8 mouse cellular contexts compared by ENCODE assay signal in genomic region chr9:121937451-121937864, GRCm38 (mm10). TPM values are rescaled to one million over a fixed set of nuclear protein-coding genes. Genes with fewer than 3 reads are reported as not detected.
DNase-seq lines count a peak whose midpoint lies in the region; ATAC-seq and TF ChIP-seq lines count a peak whose summit lies in the region.

No protein-coding gene starts in this region.

- no peaks in the 10 kb centered on the region for H3K9me3 ChIP-seq in lung, postnatal 0 days (ENCODE audit: low read length)
- no peaks in the 10 kb centered on the region for H3K9me3 ChIP-seq in forebrain, embryonic 14.5 days (replicated peaks; ENCODE audit: control insufficient read depth, low read length)
- H3K9me3 ChIP-seq in liver, embryonic 14.5 days (ENCODE audit: control insufficient read depth, low read length) = no peaks in the 10 kb centered on the region

- TF ChIP-seq CTCF in lung, postnatal 0 days (IDR thresholded peaks at IDR 0.05) = no peak
- no peak for TF ChIP-seq CTCF in liver, embryonic 14.5 days (IDR thresholded peaks at IDR 0.05; ENCODE audit: low read depth)
- TF ChIP-seq CTCF in thymus, adult 2 months (IDR thresholded peaks at IDR 0.05; ENCODE audit: borderline replicate concordance, control insufficient read depth, extremely low read depth, insufficient read depth, low read length, poor library complexity) = no peak

- peak overlapping the region; percentile 48 for H3K4me2 ChIP-seq in lung, postnatal 0 days (replicated peaks; ENCODE audit: low read depth, low read length)
- H3K4me2 ChIP-seq in forebrain, embryonic 14.5 days (ENCODE audit: low read length) = peak overlapping the region; percentile 47
- peak overlapping the region; percentile 57 for H3K4me2 ChIP-seq in liver, embryonic 14.5 days (ENCODE audit: low read depth)

- no peaks in the 10 kb centered on the region for H3K4me1 ChIP-seq in lung, postnatal 0 days (ENCODE audit: insufficient read depth, low read depth, low read length)
- no peaks in the 10 kb centered on the region for H3K4me1 ChIP-seq in forebrain, embryonic 14.5 days (ENCODE audit: control insufficient read depth, insufficient read depth, low read length)
- peaks cover 0 to 3% of the 10 kb centered on the region in 2 experiments; a peak in 1 of 4 replicates for H3K4me1 ChIP-seq in liver, embryonic 14.5 days (replicated peaks; ENCODE audit: control insufficient read depth in 2 of 2, insufficient read depth in 2 of 2, low read length in 1 of 2)
- peaks cover 14% of the 10 kb centered on the region for H3K4me1 ChIP-seq in thymus, adult 2 months (replicated peaks; ENCODE audit: control insufficient read depth, insufficient read depth, low read length)

- TF ChIP-seq EP300 in lung, postnatal 0 days (IDR thresholded peaks at IDR 0.05) = no peak
- no peak for TF ChIP-seq EP300 in liver, embryonic 14.5 days (IDR thresholded peaks at IDR 0.05; ENCODE audit: low read depth)

- no peak overlapping the region for H3K27ac ChIP-seq in lung, postnatal 0 days (ENCODE audit: low read length)
- H3K27ac ChIP-seq in forebrain, embryonic 14.5 days (ENCODE audit: low read depth, low read length) = peak overlapping the region; percentile 5; the same call in 1 of the 2 replicates
- H3K27ac ChIP-seq in liver, embryonic 14.5 days = no peak overlapping the region
- peak overlapping the region; percentile 38; the same call in 1 of the 2 replicates for H3K27ac ChIP-seq in thymus, adult 2 months (ENCODE audit: control insufficient read depth, insufficient read depth, low read length)

- WGBS in lung, postnatal 0 days = 53% methylated on average over 6 of the region's 6 CpGs
- 62% methylated on average over 6 of the region's 6 CpGs for WGBS in forebrain, embryonic 14.5 days
- WGBS in liver, embryonic 14.5 days (ENCODE audit: insufficient replicate concordance) = 38% methylated on average over 6 of the region's 6 CpGs
- 19% methylated on average over 6 of the region's 6 CpGs for WGBS in thymus, adult 2 months

- intact Hi-C loops in left cerebral cortex, postnatal 25 days (cut with DNase I) = no loop called here

- ATAC-seq in lung, postnatal 0 days = peak; percentile 17; the same call in 1 of the 2 replicates
- ATAC-seq in forebrain, embryonic 14.5 days = peak; percentile 44; the same call in 1 of the 2 replicates
- no peak; the same call in 1 of the 2 replicates for ATAC-seq in liver, embryonic 14.5 days (ENCODE audit: insufficient read depth)

- H3K36me3 ChIP-seq in lung, postnatal 0 days (ENCODE audit: insufficient read depth, low read length) = no peaks in the 10 kb centered on the region
- no peaks in the 10 kb centered on the region for H3K36me3 ChIP-seq in forebrain, embryonic 14.5 days (ENCODE audit: control insufficient read depth, insufficient read depth, low read length)
- H3K36me3 ChIP-seq in liver, embryonic 14.5 days (replicated peaks; ENCODE audit: control insufficient read depth, insufficient read depth, low read depth) = no peaks in the 10 kb centered on the region
- no peaks in the 10 kb centered on the region for H3K36me3 ChIP-seq in thymus, adult 2 months (ENCODE audit: control insufficient read depth, insufficient read depth, low read length)

- TF ChIP-seq POLR2A in thymus, adult 2 months (IDR thresholded peaks at IDR 0.05; ENCODE audit: control insufficient read depth, extremely low read depth, insufficient read depth, low read length, poor library complexity) = no peak

- no peak overlapping the region for H3K4me3 ChIP-seq in lung, postnatal 0 days (ENCODE audit: low read depth, low read length)
- peak overlapping the region; percentile 37 for H3K4me3 ChIP-seq in forebrain, embryonic 14.5 days (ENCODE audit: low read depth, low read length)
- peak overlapping the region; percentile 40 to 51 for H3K4me3 ChIP-seq in liver, embryonic 14.5 days (ENCODE audit: insufficient read depth in 1 of 2, low read depth in 2 of 2, low read length in 2 of 2)
- H3K4me3 ChIP-seq in thymus, adult 2 months (ENCODE audit: control insufficient read depth, insufficient read depth, low read length) = peak overlapping the region; percentile 40; the same call in 1 of the 2 replicates

- H3K9ac ChIP-seq in lung, postnatal 0 days (replicated peaks; ENCODE audit: low read depth) = no peak overlapping the region
- 0 out of 2 replicates have a peak overlapping the region, but pooled peaks have one; percentile 59 for H3K9ac ChIP-seq in forebrain, embryonic 14.5 days (ENCODE audit: low read length)
- no peak overlapping the region for H3K9ac ChIP-seq in liver, embryonic 14.5 days (replicated peaks)

- H3K27me3 ChIP-seq in lung, postnatal 0 days (replicated peaks; ENCODE audit: insufficient read depth, low read length) = no peaks in the 10 kb centered on the region
- H3K27me3 ChIP-seq in forebrain, embryonic 14.5 days (replicated peaks; ENCODE audit: control insufficient read depth, insufficient read depth, low read length) = no peaks in the 10 kb centered on the region
- no peaks in the 10 kb centered on the region for H3K27me3 ChIP-seq in liver, embryonic 14.5 days (ENCODE audit: control insufficient read depth, insufficient read depth, low read length)
- no peaks in the 10 kb centered on the region for H3K27me3 ChIP-seq in thymus, adult 2 months (ENCODE audit: control insufficient read depth, insufficient read depth, low read length)

- DNase-seq in lung, postnatal 0 days (ENCODE audit: low spot score) = peak; percentile 23
- no peak for DNase-seq in lung, postnatal 25 days (ENCODE audit: low spot score)
- DNase-seq in forebrain, embryonic 14.5 days (ENCODE audit: low spot score) = no peak
- DNase-seq in liver, embryonic 14.5 days (ENCODE audit: low read depth in 3 of 3, low spot score in 3 of 3) = no peak
- peak; percentile 44 for DNase-seq in thymus, adult 2 months
- DNase-seq in right cerebral cortex, postnatal 14 days = no peak
- no peak for DNase-seq in left cerebral cortex, postnatal 25 days (ENCODE audit: low spot score in 2 of 2)
- no peak for DNase-seq in cerebellum, adult 9-11 months

RNA-seq across cellular contexts. Expression of gene Fam198a, which starts 13.3 kb away (rescaled TPM):
- polyA plus RNA-seq in lung, postnatal 0 days (2015; fragmentation: Nextera tagmentation; extraction: Ambion mirVana) = 1.6 and 3.0 TPM in 2 replicates
- polyA plus RNA-seq in forebrain, embryonic 14.5 days (2014; fragmentation: Nextera tagmentation; extraction: Ambion mirVana) = 0.89 and 1.3 TPM in 2 replicates
- polyA plus RNA-seq in liver, embryonic 14.5 days (2012; rRNA removed) = 0.08 and 0.14 TPM in 2 replicates
- polyA plus RNA-seq in liver, embryonic 14.5 days (2014; fragmentation: Nextera tagmentation; extraction: Ambion mirVana) = 0.10 and 0.13 TPM in 2 replicates
- polyA plus RNA-seq in thymus, adult 2 months (2012; rRNA removed) = 0.64 and 0.69 TPM in 2 replicates
- 1 to 10 TPM; 5.4 to 6.9 TPM for total RNA-seq in left cerebral cortex, postnatal 25 days (2021)

RNA-seq across cellular contexts. Expression of gene Cyp8b1, which starts 21.4 kb away (rescaled TPM):
- 0.10 and 0.18 TPM in 2 replicates for polyA plus RNA-seq in lung, postnatal 0 days (2015; fragmentation: Nextera tagmentation; extraction: Ambion mirVana)
- not detected in 2 replicates for polyA plus RNA-seq in forebrain, embryonic 14.5 days (2014; fragmentation: Nextera tagmentation; extraction: Ambion mirVana)
- polyA plus RNA-seq in liver, embryonic 14.5 days (2012; rRNA removed) = 0.67 and 0.74 TPM in 2 replicates
- 1.5 and 1.8 TPM in 2 replicates for polyA plus RNA-seq in liver, embryonic 14.5 days (2014; fragmentation: Nextera tagmentation; extraction: Ambion mirVana)
- polyA plus RNA-seq in thymus, adult 2 months (2012; rRNA removed) = 0.74 and 1.6 TPM in 2 replicates
- not detected for total RNA-seq in left cerebral cortex, postnatal 25 days (2021)

RNA-seq across cellular contexts. Expression of gene Ackr2, which starts 39.3 kb away (rescaled TPM):
- polyA plus RNA-seq in lung, postnatal 0 days (2015; fragmentation: Nextera tagmentation; extraction: Ambion mirVana) = 14.8 and 16.2 TPM in 2 replicates
- polyA plus RNA-seq in forebrain, embryonic 14.5 days (2014; fragmentation: Nextera tagmentation; extraction: Ambion mirVana) = 2.0 and 2.1 TPM in 2 replicates
- polyA plus RNA-seq in liver, embryonic 14.5 days (2012; rRNA removed) = 0.07 and 0.08 TPM in 2 replicates
- polyA plus RNA-seq in liver, embryonic 14.5 days (2014; fragmentation: Nextera tagmentation; extraction: Ambion mirVana) = 0.20 and 0.37 TPM in 2 replicates
- polyA plus RNA-seq in thymus, adult 2 months (2012; rRNA removed) = 0.99 and 1.0 TPM in 2 replicates
- total RNA-seq in left cerebral cortex, postnatal 25 days (2021) = 1 to 10 TPM; 5.5 to 7.6 TPM

RNA-seq across cellular contexts. Expression of gene Pomgnt2, which starts 59.5 kb away (rescaled TPM):
- 4.3 and 5.6 TPM in 2 replicates for polyA plus RNA-seq in lung, postnatal 0 days (2015; fragmentation: Nextera tagmentation; extraction: Ambion mirVana)
- 16.1 and 22.0 TPM in 2 replicates for polyA plus RNA-seq in forebrain, embryonic 14.5 days (2014; fragmentation: Nextera tagmentation; extraction: Ambion mirVana)
- polyA plus RNA-seq in liver, embryonic 14.5 days (2012; rRNA removed) = 1.9 and 2.0 TPM in 2 replicates
- polyA plus RNA-seq in liver, embryonic 14.5 days (2014; fragmentation: Nextera tagmentation; extraction: Ambion mirVana) = 1.7 and 2.2 TPM in 2 replicates
- 15.2 and 19.3 TPM in 2 replicates for polyA plus RNA-seq in thymus, adult 2 months (2012; rRNA removed)
- 10 to 100 TPM; 34.3 to 43.1 TPM for total RNA-seq in left cerebral cortex, postnatal 25 days (2021)

Comparison
In these comparisons a context has a peak if more than half of its experiments do, and no peak if none do; other contexts are left out.
1. DNase-seq: peak in lung, postnatal 0 days (single experiment) and thymus, adult 2 months (single experiment); none in lung, postnatal 25 days (single experiment), forebrain, embryonic 14.5 days (single experiment), liver, embryonic 14.5 days (0 of 3), right cerebral cortex, postnatal 14 days (single experiment), left cerebral cortex, postnatal 25 days (0 of 2) and cerebellum, adult 9-11 months (single experiment).
2. H3K27ac ChIP-seq: peak in forebrain, embryonic 14.5 days (single experiment) and thymus, adult 2 months (single experiment); none in lung, postnatal 0 days (single experiment) and liver, embryonic 14.5 days (single experiment).
3. Peak in every context shown above with its lines, with median percentiles within 50 percentile points of each other: H3K4me2 ChIP-seq.